Mouse (Mus musculus): Measurements from ENCODE around the gene Zfand2b.
A peak's percentile ranks its signal among the peaks of the same experiment; 100 is the strongest.

The Zfand2b gene

DNA sequence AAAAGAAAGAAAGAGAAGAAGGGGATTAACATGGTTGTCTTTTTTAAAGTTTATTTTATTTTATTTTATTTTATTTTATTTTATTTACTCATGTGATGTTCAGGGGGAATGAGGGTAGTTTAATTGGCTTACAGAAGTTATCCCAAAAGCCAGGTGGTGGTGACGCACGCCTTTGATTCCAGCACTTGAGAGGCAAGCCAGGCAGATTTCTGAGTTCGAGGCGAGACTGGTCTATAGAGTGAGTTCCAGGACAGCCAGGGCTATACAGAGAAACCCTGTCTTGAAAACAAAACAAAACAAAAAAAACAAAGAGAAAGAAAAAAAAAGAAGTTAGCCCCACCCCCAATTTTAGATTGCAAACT is 8.2 kb upstream of the Zfand2b start:
- no peak for DNase-seq

DNA sequence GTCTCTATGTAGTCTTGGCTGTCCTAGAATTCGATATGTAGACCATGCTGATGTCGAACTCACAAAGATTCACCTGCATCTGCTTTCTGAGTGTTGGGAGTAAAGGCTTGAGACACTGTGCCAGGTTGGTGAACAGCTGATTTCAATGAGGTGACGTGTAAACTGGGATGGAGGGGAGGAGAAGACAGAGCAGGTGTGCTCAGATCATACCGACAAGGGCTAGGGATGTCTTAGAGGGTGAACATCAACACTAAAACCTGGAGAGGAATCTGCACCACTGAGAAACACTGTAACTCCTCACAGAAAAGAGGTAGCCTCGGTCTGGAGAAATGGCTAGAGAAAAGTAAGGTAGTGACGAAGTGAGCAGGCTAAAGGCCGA is 364 bp upstream of the Zfand2b start:
- no peak for DNase-seq

DNA sequence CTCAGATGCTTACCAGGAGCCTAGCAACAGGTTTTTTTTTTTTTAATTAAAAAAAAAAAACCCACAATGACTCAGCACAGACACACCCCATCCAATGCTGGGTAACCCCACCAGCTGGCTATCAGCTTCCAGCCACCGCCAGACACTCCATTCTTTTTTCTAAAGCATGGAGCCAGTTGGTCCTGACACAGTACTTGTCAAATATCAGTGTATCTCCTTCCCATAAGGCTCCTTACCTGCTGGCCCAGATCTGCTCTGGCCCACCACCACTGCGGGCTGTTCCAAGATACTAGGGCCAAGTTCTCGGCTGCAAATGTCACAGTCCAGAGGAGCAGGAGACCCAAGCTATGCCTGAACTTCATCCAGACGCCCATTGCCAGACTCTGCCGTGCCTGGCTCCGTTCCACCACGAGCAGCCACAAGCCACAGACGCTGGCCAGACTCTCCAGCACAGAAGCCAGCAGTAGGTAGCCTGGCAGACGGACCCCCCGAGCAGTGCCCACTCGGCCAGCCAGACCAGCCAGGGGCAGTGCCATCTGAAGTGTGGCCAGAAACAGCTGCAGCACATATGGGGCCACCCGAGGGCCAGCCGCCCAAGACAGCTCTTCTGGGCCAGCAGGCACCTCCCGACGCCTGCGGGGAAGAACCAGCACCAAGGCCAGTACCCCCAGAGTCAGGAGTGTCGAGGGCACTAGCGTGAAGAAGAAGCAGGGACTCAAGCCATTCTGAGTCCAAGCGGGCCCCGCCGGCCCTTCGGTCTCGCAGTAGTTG is 11.1 kb downstream of the Zfand2b start:
- peak; percentile 58 to 66 for DNase-seq

DNA sequence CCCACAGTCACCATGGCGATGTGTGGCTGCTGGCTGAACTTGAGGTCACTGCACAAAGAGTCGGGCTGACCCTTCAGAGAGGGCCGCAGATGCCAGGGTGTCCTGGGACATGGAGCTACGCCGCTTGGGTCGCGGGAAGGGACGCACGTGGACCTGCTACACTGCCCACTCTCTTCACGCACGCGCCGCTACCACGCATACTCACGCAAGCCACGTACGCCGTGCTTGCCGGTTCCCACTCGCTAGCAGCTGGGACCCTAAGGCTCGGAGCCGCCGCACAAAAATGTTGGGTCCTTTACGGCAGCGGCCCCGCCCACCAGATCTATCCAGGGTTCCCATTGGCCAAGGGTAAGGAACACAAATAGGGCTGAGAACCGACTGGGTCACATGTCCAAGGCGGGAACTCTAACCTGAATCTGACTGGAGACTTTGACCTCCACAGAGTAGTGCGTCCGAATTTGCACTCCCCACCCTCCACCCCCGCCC is 11.7 kb downstream of the Zfand2b start, which contains the start of gene Abcb6:
Gene Abcb6, minus strand, starts transcription at position 288 of the 486 bp plus-strand sequence.
- DNase-seq: peak; percentile 82 to 87

DNA sequence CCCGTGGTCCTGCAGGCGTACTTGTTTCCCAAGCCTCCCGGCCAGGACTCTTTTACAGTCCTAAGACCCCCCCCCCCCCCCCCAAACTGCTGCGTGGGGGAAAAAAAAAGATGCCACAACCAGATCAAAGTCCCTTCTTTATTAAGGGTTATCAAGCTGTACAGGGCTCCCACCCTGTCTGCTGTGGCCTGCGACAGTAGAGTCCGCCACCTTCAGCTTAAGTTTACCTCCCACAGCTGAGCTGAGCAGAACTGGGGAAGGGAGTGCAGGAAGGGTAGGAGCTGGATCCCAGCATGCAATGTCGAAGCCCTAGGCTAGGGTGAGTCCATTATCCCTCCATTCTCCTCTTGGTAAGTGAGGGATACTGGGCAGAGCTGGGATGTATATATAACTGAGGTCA is 12.3 kb downstream of the Zfand2b start:
- DNase-seq: no peak

DNA sequence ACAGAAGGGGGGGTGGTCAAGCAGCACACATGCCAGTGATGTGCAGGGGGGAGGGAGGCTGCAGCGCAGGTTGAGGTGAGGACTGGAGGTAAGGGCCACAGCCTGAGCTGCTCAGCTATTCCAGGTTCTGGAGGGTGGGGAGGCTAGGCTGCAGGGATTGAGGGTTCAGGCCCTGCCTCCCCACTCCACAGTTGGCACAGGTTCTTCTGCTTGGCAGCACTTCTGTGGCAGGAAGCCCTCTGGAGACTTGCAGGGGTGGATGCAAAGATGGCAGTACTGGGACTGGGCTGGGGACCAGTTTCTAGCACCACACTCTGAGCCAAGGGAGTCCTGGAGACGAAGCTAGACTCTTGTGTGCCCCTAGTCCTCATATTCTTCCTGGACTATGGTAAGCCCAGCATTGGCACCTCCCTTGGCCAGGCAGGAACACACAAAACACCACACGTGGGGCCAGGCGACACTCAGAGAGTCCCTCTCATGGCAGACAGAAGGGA is 13.0 kb downstream of the Zfand2b start:
- no peak for DNase-seq

DNA sequence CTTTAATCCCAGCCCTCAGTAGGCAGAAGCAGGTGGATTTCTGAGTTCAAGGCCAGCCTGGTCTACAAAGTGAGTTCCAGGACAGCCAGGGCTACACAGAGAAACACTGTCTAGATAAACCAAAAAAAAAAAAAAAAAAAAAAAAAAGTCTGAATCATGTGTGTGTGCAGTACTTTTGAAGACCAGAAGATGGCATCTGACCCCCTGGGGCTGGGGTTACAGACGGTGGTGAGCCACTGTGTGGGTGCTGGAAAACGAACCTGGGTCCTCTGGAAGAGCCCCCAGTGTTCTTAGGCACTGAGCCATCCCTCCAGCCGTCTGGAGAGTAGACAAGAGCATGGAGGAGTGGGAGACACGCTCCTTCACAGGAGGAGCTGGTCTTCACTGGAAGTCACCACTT is 13.7 kb downstream of the Zfand2b start:
- no peak for DNase-seq

DNA sequence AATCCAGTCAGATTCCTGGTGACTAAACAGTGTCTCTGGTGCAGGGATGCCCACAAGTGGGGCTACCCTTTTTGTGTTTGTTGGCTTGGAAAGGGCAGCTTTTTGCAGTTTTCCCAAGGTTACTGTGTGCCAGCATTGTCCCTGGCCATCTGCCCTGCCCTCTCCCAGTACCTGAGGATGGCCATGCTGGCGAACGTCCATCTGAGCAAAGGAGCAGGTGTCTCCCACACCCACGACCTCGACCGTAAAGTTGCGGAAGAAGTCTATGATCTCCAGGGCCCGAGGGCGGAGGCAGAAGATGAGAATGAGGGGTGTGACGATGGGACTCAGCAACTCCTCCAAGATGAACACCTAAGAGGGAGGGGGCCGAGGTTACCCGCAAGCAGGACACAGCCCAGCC is 17.0 kb downstream of the Zfand2b start:
- DNase-seq: peak; percentile 50 to 59

DNA sequence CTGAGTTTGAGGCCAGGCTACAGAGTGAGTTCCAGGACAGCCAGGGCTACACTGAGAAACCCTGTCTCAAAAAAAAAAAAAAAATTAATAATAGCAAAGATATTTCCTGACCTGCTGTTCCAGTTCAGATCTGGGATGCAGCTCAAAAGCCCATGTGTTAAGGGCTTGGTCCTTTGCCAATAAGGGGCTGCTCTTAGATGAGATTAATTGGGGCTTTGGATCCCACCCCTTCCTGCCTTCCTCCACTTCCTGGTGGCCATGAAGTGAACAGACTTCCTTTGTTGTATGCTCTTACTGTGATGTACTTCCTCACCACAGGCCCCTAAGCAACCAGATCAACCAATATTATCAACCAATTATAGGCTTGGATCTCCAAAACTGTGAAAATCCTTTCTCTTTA is 18.7 kb downstream of the Zfand2b start:
- DNase-seq: no peak

DNA sequence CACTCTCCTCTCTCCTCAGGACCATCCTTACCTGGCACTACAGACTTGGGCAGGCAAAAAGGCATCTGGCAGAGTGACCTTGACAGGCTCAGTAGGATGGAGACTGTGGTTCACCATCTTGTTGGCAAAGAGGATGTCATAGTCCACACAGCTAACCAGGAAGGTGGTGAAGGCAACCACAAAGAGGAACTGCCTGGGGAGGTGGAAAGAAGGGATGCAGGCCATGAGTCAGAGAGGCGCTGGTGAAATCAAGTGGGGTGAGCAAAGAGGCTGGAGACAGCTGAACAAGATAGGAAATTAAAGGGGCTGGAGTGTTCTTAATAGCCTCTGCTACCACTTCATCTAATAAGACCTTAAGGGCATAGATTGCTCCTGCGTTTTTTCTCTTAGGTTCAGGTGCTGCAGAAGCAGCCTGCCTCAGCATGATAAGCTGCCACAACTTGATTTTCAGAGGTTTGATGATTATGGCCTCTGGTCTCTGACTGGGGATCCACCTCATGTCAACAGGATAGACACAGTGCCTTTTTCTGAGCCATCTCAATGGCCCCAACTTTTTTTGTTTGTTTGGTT is 19.6 kb downstream of the Zfand2b start:
- no peak for DNase-seq

DNA sequence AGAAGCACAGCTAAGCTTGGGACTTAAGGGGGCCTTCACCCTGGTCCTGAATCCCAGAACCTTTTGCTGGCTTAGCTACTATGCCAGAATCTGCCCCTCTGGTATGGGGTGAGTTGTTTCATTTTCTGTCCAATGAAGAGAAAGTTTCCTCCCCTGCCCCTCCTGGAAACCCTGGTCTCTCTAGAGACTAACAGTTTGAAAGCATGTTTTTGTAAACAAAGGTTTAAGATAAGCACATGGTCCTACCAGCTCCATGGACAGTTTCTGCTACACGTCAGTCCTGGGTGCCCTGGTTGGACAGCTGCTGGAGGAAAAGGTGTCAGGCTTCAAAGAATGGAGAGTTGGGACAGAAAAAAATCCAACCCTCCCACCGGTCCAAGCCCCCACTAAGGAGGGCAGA is 22.1 kb downstream of the Zfand2b start:
- DNase-seq: no peak

DNA sequence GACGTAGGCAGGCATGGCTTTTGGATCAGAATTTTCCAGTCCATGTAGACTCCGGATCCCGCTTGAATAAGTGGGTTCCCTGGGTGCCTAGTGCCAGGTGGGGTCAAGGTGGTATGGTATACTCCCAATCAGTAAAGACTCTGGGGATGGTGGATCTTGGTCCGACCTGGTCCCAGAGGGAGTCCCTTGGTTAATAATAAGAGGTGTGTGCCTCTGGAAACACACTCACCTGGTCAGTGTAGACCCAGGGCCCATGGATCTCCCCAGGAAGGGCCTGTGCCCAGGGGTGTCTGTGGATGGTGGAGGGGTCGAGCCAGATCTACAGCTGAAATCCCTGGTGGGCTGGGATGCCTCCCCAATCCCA is 22.8 kb downstream of the Zfand2b start:
- DNase-seq: no peak

DNA sequence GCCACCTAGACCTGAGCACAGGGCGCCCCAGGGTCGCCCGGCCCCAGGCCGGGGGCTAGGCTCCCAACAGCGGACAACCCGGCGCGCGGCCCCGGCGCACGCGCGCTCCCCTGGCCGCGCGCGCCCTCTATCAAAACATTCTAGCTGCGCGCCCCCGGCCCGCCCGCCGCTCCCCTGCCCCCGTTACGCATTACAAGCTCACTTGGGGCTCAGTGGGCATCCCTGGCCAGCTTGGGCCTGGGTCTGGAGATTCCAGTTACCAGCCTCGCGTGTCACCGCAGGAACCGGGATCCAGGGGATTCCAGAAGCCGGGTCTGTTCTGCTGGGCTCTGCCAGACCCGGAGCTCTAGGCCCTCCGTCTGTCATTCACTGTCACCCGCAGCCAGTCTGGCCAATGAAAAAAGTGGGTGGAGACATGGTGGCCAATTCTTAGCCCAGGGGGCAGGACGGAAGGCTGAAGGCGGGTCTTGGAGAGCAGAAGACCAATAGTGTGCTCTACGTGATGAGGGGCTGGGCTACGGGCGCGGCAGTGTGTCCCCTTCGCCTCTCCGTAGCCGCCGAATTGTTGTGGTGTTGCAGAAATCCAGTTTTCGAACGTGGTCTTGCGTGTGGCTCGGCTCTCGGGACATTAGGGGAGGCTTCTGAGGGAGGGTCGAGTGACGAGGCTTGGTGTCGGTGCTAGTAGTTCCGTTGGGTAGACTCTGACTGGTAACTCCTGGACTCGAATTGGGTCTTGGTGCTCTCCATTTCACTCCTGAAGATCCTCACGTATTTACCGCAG is 23.4 kb downstream of the Zfand2b start, which contains the start of the genes Ankzf1 and Atg9a:
Gene Ankzf1, plus strand, starts transcription at position 530 of the 781 bp plus-strand sequence.
Gene Atg9a, minus strand, starts transcription at position 575 of the 781 bp plus-strand sequence.
- DNase-seq: peak; percentile 92 to 98

DNA sequence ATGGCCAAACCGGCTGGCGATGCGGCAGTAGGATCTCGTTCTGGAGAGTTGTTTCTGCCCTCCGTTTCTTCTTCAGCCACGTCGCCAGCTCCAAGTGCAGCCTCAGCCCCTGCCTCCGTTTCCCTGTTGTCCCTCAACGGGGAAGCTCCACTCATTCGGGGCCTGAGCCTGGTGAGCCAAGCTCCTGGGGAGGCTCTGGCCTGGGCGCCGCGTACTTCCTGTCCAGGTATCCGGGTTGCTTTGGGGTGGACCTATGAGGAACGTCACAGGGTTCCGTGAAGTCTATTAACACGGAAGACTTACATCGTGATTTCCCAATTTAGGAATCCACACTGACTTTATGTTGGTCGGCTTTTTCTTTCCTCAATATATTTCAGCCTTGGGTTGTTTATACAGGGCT is 24.0 kb downstream of the Zfand2b start:
- peak in 1 of 2 experiments; percentile 48 for DNase-seq

DNA sequence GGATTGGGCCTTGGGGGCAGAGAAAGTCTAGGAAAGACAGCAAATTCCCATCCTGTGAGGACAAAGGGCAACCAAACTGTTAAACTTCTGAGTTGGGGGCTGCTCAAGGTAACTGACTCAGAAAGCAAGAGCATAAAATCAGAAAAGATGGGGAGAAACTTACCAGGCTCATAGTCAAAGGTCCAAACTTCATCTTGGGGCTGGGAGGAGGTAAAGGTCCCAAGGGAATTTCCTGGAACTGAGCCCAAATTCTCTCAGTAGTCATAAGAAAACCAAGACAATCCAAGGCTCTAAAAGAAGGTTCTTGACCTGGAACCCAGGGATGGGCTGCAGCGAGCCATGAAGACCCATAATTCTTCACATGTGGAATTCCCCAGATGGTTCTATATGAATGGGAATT is 32.8 kb downstream of the Zfand2b start:
- no peak for DNase-seq

DNA sequence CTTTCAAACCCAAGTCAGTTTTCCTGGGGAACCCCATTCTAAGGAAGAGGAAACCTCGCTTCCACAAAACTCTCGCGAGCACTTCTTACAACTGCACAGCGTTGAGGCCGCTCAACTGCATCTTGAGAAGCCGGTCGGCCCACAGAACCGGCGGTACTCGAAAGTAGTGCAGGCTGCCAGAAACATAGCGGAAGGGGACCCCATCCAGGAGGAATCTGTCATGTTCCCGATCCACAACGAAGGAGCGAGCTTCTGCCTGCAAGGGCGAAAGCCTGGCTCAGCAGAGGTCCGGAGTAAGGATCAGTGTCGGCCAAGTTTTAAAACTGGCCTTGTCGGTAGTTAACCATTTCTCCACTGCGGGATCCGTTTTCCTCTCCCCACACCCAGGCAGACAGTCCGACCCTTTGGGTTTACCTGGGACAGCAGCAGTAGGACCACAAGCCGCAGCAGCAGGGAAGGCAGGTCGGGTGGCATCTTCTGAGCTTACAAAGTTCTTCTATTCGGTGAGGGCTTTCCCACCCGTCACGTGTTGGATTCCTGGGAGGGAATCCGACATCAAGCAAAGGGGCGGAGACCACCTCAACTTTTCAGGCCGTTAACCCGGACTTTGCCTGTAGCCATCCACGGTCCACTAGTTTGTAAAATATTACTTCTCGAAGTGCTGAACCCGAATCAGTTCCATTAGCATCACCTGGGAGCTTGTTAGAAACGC is 40.7 kb downstream of the Zfand2b start:
- no peak for DNase-seq

DNA sequence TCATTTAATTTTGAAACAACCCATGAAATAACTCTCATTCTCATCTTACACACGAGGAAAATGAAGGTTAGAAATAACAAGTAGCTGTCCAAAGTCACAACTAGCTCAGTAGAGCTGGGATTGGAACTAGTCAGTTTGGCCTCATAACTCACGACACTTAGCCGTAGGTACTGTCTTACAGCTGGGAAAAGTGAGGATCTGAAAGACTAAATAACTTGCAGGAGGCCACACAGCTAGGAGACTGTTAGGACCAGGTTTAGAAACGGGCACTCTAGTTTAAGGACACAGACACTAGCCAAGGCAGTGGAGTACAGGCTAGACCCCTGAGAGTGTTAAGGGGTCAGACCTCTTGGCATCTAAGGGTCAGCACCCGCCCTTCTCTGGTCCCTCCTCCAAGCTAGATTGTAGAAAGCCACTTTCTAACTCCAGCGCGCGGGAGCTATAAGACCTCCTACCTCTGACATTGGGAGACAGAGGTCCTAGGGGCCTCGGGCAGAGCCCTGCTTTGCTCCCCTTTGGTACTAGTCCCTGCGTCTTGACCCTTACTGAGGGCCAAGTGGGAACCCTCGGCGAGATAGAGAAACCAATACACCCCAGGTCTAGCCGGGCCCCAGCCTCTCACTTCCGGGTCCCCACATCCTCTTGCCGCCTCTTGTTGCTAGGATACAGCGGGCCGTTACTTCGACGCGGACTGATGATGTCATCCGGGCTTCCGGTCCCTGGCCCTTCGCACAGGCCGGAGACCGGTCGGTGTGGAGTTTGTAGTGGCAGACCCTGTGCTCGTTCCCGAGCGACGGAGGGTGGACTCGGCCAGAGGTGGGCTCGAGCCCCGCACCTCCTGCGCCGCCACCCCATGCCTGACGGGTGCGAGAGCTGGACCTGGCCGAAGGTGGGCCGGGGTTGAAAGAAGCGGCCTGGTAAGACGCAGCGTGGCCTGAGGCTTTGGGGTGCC is 42.0 kb downstream of the Zfand2b start, which contains the start of the genes Glb1l and Stk16:
Gene Glb1l, minus strand, starts transcription at position 678 of the 952 bp plus-strand sequence.
Gene Stk16, plus strand, starts transcription at position 703 of the 952 bp plus-strand sequence.
- peak; percentile 96 for DNase-seq

DNA sequence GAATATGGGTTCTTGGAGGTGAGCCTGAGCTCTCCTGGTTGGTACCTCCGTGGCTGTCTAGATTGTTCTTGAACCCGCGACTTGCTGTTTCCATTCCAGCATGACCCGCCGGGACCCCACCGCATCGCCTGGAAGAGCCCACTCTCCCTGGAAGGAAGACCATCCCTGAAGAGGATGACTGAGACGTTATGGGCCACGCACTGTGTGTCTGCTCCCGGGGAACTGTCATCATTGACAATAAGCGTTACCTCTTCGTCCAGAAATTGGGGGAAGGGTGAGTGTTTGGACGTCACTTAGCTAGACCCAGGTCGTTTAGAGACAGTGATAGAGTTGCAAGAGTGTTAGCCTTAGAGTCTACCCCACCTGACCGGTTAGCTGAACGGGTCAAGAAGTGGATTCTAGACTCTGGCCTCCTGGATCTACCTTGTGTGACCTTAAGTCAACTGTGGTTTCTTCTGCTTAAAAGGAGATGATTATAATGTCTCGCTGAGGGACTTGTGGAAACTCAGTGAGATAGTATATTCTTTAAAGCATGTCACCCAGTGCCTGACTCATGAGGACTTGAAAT is 42.8 kb downstream of the Zfand2b start:
- DNase-seq: no peak

DNA sequence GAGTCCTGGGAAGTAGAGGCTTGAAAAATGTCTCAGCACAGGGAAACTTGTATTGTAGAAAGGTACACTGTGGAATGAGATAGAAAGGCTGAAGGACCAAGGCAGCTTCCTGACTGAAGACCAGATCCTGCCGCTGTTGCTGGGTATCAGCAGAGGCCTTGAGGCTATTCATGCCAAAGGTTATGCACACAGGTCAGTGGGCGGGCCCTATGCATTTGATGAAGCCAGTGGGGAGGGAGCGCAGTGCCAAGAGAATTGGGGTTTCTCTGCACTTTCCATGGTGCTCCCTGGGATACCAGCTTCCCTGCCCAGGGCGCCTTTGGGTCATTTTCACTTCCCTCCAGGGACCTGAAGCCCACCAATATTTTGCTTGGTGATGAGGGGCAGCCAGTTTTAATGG is 44.1 kb downstream of the Zfand2b start:
- no peak for DNase-seq

DNA sequence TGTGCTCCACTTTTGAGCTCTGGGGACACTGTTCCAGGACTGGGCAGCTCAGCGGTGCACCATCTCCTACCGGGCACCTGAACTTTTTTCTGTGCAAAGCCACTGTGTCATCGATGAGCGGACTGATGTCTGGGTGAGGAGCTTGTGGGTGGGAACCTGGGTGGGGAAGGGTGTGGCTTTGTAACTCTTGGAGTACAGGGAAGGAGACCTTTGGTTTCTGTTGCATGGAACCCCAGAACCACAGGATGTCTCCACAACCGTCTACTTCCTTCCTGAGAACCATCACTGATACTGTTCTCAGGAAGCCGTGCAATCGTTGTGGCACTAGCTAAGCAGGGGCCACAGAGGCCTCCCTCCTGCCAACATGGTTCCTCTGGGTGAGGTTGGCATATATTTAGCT is 44.6 kb downstream of the Zfand2b start:
- no peak for DNase-seq

DNA sequence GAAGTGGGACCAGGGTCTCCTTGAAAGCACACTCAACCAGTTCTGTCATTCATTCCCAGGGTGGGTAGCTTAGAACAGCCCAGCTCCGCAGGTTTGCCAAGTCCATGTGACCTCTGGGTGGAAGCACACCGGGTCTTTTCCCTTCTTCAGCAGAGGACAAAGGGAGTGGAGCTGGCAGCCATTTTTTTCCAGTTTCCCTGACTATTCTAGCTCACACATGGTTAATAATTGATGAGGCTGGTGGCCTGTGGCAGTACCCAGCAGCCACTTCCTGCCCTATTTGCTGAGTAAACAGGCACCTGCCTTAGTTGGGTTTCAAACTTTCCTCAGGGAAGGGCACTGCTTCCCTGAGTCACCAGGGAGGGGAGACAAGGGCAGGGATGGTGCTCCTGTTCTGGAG is 46.0 kb downstream of the Zfand2b start:
- peak in 1 of 2 experiments; percentile 19 for DNase-seq

Measured in cerebellum, adult 18-20 months (tissue).